Mouse (Mus musculus) kidney, postnatal 0 days (tissue): ENCODE data around the gene Serpinf2. TPM values are rescaled to one million over a fixed set of nuclear protein-coding genes. Genes with fewer than 3 reads are reported as not detected.

Experiments used
- ATAC-seq: fragments of 200-750 bp; cut with Nextera tagmentation; replicated peaks from 2 replicates; pipeline ENCODE4 v1.8.0; 2017; ENCODE audit warnings: low read depth, moderate number of reproducible peaks, moderate TSS enrichment, moderate library complexity; ENCODE audit not compliant: low FRiP score
- DNase-seq: peaks from one replicate; pipeline ENCODE4 v3.0.0-alpha.2; 2016; ENCODE audit warnings: low spot score
- H3K27ac ChIP-seq: fragments of 300-500 bp; sonication (generic); 2 replicates; pipeline ENCODE4 v1.5.1; 2014; ENCODE audit warnings: mild to moderate bottlenecking
- H3K27me3 ChIP-seq: fragments of 300-500 bp; sonication (generic); 2 replicates; pipeline ENCODE4 v1.6.1; 2014; ENCODE audit warnings: low read length, mixed read lengths; ENCODE audit not compliant: insufficient read depth
- H3K36me3 ChIP-seq: fragments of 300-500 bp; sonication (generic); 2 replicates; pipeline ENCODE4 v1.6.1; 2014; ENCODE audit warnings: low read length, mixed read lengths; ENCODE audit not compliant: insufficient read depth
- H3K4me1 ChIP-seq: fragments of 300-500 bp; sonication (generic); replicated peaks from 2 replicates; pipeline ENCODE4 v1.6.1; 2014; ENCODE audit warnings: antibody characterized with exemption, low read length, mixed read lengths; ENCODE audit not compliant: insufficient read depth
- H3K4me2 ChIP-seq: fragments of 300-500 bp; sonication (generic); 2 replicates; pipeline ENCODE4 v1.6.1; 2014; ENCODE audit warnings: mild to moderate bottlenecking, low read length, moderate library complexity, mixed read lengths
- H3K4me3 ChIP-seq: fragments of 300-500 bp; sonication (generic); replicated peaks from 2 replicates; pipeline ENCODE4 v1.5.1; 2014; ENCODE audit warnings: low read depth, low read length
- H3K9ac ChIP-seq: fragments of 300-500 bp; sonication (generic); 2 replicates; pipeline ENCODE4 v1.6.1; 2014; ENCODE audit warnings: low read depth, low read length
- H3K9me3 ChIP-seq: fragments of 300-500 bp; sonication (generic); replicated peaks from 2 replicates; pipeline ENCODE4 v1.6.1; 2016; ENCODE audit warnings: low read length, inconsistent platforms, mixed read lengths
- CTCF ChIP-seq: IDR thresholded peaks from 2 replicates; pipeline ENCODE4 v1.5.1; 2016; ENCODE audit warnings: antibody characterized with exemption, low read depth, mild to moderate bottlenecking, moderate library complexity
- WGBS: fragments of 180-500 bp; shearing (Covaris S2); extraction: QIAGEN DNeasy Blood & Tissue Kit; methylation state at CpG from one replicate; pipeline ENCODE4 v1.1.7; 2014; 5-methylcytosine and 5-hydroxymethylcytosine counted together
- polyA plus RNA-seq: library from polyadenylated mRNA; unstranded; fragments of >200 nt; fragmentation: Nextera tagmentation; extraction: Ambion mirVana; gene quantifications from 2 replicates; pipeline ENCODE4 v1.2.1, GENCODE M21; 2015

The Serpinf2 gene
- polyA plus RNA-seq, 1 experiment from 2014 or later, result 45.2 TPM

DNA sequence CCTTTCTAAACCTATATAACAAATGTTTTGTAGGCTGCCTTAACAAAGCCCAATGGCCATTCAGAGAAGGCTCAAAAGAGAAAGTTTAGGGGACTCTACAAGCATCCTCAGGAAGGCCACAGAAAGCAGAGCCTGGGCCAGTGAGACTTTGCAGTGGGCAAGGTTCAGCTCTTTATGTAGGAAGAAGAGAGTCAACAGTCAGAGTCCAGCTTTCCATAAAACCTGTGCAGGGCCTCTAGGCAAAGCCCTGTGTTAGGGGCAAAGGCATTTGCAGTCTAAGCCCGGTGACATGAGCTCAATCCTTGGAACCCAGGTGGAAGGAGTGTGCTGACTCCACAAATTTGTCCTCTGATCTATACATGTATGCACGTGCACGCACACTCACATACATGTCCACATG is 14.9 kb downstream of the Serpinf2 start:
- Histone ChIP-seq H3K27ac (no peak overlapping the region), H3K4me1 (0 out of 2 replicates have a peak, but pooled peaks cover 12% of the 10 kb centered on the region), H3K9me3 (no peaks in the 10 kb centered on the region), H3K4me2 (no peak overlapping the region), H3K4me3 (no peak overlapping the region), H3K27me3 (no peaks in the 10 kb centered on the region), H3K36me3 (no peaks in the 10 kb centered on the region), H3K9ac (no peak overlapping the region)
- no peak for DNase-seq
- 92% methylated on average over 3 of the region's 3 CpGs for WGBS
- no peak for ATAC-seq
- no peak for TF ChIP-seq CTCF

DNA sequence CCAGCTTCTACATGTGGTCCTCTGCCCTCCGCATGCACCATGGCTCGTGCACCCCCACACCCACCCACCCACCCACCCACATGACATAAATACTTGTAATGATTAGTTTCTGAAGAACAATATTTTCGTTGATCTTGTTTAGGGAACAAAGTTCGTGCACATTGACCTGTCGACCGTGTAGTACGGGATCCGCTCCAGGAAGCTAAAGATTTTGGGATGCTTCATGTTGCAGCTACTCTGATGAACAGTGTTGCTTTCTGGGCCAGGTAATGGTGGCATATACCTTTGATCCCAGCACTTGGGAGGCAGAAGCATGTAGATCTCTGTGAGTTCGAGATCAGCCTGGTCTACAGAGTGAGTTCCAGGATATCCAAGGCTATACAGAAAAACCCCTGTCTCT is 15.4 kb downstream of the Serpinf2 start:
- H3K4me3 ChIP-seq, result no peak overlapping the region
- no peaks in the 10 kb centered on the region for H3K27me3 ChIP-seq
- no peaks in the 10 kb centered on the region for H3K9me3 ChIP-seq
- no peak overlapping the region for H3K27ac ChIP-seq
- no peak overlapping the region for H3K9ac ChIP-seq
- H3K4me2 ChIP-seq, result no peak overlapping the region
- DNase-seq (no peak), ATAC-seq (no peak)
- no peak for TF ChIP-seq CTCF
- H3K4me1 ChIP-seq, result 0 out of 2 replicates have a peak, but pooled peaks cover 12% of the 10 kb centered on the region
- H3K36me3 ChIP-seq, result no peaks in the 10 kb centered on the region
- WGBS, result 84% methylated on average over 9 of the region's 9 CpGs

DNA sequence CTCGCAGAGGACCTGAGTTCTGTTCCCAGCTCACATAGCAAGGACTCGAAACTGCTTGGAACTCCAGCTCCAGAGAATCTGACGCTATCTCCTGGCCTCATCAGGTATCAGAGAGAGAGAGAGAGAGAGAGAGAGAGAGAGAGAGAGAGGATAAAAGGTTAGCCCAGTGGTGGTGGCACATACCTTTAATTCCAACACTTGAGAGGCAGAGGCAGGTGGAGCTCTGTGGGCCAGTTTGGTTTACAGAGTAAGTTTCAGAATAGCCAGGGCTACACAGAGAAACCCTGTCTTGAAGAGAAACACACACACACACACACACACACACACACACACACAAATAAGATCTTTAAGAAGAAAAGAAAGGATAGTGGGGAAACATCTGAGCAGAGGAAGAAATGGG is 16.3 kb downstream of the Serpinf2 start:
- ATAC-seq (no peak), DNase-seq (no peak)
- H3K27me3 ChIP-seq, result no peaks in the 10 kb centered on the region
- H3K4me1 ChIP-seq, result 0 out of 2 replicates have a peak, but pooled peaks cover 12% of the 10 kb centered on the region
- TF ChIP-seq CTCF, result no peak
- H3K27ac ChIP-seq, result no peak overlapping the region
- 90% methylated on average over 3 of the region's 3 CpGs for WGBS
- no peak overlapping the region for H3K4me3 ChIP-seq
- H3K9ac ChIP-seq, result no peak overlapping the region
- H3K36me3 ChIP-seq, result no peaks in the 10 kb centered on the region
- no peak overlapping the region for H3K4me2 ChIP-seq
- H3K9me3 ChIP-seq, result no peaks in the 10 kb centered on the region

DNA sequence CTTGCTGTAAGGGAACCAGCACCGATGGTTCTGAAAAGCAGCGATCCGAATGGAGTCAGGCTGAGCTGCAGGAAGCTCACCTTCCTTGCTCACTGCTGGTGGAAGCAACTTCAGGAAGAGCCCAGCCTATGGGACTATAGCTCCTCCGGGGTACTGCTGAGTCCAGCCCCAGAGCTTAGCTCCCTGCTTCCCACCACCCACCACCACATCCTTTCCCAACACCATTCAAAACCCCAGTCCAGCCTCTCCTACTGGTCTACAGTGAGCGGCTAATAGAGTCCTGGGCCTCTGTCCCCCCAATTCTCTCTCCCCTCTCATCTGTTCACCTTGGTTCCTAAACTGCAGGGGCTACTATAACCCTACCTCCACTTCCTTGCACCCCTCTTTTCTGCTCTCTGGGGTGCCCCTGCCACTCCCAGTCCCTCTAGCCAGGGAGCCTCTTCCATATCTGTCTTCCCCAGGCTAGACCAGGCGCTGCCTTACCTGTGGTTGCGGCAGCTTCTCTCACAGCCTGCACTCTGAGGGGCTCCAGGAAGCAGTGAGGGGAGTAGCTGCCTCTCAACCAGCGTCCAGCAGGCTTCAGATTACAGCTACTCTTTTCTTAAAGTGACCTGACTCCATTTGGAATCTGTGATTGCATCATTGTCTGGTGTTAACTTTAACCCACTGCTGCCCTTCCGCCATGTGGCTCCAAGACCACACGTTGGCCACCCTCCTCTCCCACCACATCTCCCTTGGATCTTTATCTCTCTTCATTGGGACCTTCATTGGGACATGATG is 17.2 kb downstream of the Serpinf2 start, which contains the start of gene Serpinf1:
Serpinf1 (minus strand) TSS at position 689 of the 780 bp plus-strand sequence.
- H3K4me1 ChIP-seq, result 0 out of 2 replicates have a peak, but pooled peaks cover 12% of the 10 kb centered on the region
- ATAC-seq (peak; percentile 50; the same call in 1 of the 2 replicates), DNase-seq (peak; percentile 72)
- no peak within 1 kb of the TSS for H3K27ac ChIP-seq
- peak within 1 kb of the TSS; percentile 51 for H3K4me2 ChIP-seq
- TF ChIP-seq CTCF, result no peak
- peak within 1 kb of the TSS; percentile 30 for H3K4me3 ChIP-seq
- H3K27me3 ChIP-seq, result no peaks in the 10 kb centered on the region
- H3K9ac ChIP-seq, result peak within 1 kb of the TSS; percentile 36
- no peaks in the 10 kb centered on the region for H3K9me3 ChIP-seq
- WGBS, result 19% methylated on average over 10 of the region's 10 CpGs
- no peaks in the 10 kb centered on the region for H3K36me3 ChIP-seq

DNA sequence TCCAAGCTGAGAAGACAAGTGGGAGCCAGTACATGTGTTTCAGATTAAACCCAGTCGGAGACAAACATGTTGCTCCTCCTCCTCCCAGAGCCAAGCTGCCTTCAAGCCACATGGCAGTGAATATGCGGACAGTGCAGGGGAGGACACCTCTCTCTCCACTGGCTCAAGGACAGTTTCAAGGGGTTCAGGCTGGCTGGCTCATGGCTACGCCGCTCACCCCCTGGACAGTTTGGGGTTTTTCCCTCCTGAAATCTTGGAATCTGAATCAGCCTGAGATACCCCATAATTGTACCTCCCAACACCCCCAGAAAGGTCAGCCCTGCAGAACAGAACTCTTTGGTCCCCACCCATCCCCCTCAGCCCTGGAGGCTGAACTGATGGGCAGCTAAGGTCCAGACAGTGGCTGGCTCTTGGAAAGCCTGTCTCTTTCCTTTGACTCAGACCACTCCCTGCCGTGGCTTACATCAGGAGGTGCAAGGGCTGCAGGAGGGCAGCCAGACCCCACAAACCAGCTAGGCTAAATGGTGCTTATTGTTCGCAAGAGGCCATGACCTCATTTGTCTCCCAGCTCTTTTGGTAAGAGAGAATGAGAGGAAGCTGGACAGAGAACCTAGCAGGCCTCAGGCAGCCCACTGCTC is 17.9 kb downstream of the Serpinf2 start:
- Histone ChIP-seq H3K4me3 (peak overlapping the region; percentile 30), H3K36me3 (no peaks in the 10 kb centered on the region), H3K9ac (0 out of 2 replicates have a peak overlapping the region, but pooled peaks have one; percentile 36), H3K4me2 (peak overlapping the region; percentile 51), H3K9me3 (no peaks in the 10 kb centered on the region), H3K27ac (no peak overlapping the region), H3K4me1 (0 out of 2 replicates have a peak, but pooled peaks cover 12% of the 10 kb centered on the region), H3K27me3 (no peaks in the 10 kb centered on the region)
- ATAC-seq (no peak), DNase-seq (no peak)
- no peak for TF ChIP-seq CTCF
- 34% methylated on average over 6 of the region's 6 CpGs for WGBS

DNA sequence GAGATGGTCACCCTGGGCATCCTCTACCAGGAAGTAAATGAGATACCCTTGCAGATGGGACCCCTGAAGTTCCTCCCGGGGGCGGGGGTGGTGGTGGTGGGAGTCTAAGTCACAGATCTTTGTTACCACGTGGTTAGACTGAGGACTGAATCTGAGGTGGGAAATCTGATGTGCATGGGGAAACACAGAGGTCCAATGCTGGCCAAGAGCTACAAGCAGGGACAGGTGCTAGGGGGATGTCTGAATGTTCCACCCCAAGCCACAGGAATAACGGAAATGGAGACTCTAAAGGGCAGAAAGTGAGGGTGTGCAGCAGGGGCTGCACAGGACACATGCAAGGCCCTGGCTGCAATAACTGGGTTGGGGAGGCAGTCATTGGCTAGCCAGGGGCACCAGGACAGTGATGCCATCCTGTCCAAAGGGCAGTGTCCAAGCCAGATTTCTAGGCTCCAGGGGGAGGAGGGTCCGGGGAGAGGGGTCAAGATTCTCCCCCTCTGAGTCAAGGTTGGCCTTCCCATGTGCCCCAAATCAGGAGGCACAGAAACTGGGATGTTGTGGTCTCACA is 18.5 kb downstream of the Serpinf2 start:
- WGBS, result 43% methylated on average over 5 of the region's 5 CpGs
- ATAC-seq (peak; percentile 33; the same call in 1 of the 2 replicates), DNase-seq (no peak)
- TF ChIP-seq CTCF, result no peak
- Histone ChIP-seq H3K4me3 (no peak overlapping the region), H3K27me3 (no peaks in the 10 kb centered on the region), H3K9me3 (no peaks in the 10 kb centered on the region), H3K4me1 (0 out of 2 replicates have a peak, but pooled peaks cover 12% of the 10 kb centered on the region), H3K4me2 (peak overlapping the region; percentile 51), H3K9ac (no peak overlapping the region), H3K27ac (no peak overlapping the region), H3K36me3 (no peaks in the 10 kb centered on the region)
